Comparison of ENCODE assay signal across 19 mouse cellular contexts in the genomic region with DNA sequence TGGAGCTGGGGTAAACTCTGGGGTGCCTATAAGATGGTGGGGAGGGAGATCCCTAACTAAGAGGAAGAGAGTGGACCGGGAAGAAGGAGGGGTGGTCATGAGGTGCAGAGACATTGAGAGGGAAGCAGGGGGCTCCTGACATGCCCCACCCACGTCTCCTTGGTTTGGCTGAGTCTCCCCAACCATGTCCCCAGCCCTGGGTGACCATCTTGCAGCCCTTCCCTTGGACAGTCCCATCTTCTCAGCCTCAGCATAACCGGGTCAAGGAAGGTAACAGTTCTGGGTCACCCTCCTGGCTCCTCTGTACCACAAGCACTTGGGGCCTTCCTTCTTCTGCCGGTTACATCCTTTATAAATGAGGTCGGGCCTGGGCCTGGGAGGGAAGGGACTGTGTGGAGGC. TPM values are rescaled to one million over a fixed set of nuclear protein-coding genes. Genes with fewer than 3 reads are reported as not detected.
DNase-seq lines count a peak whose midpoint lies in the region; ATAC-seq and TF ChIP-seq lines count a peak whose summit lies in the region.
"Had no signal": no experiment of that assay in that cellular context is flagged by ENCODE, and none has a peak within 500 bp of the region (broad histone marks: within the 10 kb centered on the region; RNA-seq: fewer than 3 reads in every experiment).

No protein-coding gene starts in this region.

- 52% methylated on average over 5 of the region's 5 CpGs for WGBS in heart, adult 2 months
- WGBS in heart, embryonic 11.5 days (ENCODE audit: insufficient replicate concordance), result 65% methylated on average over 5 of the region's 5 CpGs
- 71% methylated on average over 5 of the region's 5 CpGs for WGBS in kidney, embryonic 16.5 days
- WGBS in embryonic facial prominence, embryonic 11.5 days, result 84% methylated on average over 5 of the region's 5 CpGs
- WGBS in stomach, embryonic 16.5 days, result 69% methylated on average over 5 of the region's 5 CpGs

- TF ChIP-seq CTCF in heart, adult 2 months (IDR thresholded peaks at IDR 0.05), result no peak
- TF ChIP-seq CTCF in layer of hippocampus, adult 2 months (conservative IDR thresholded peaks at IDR 0.05), result no peak

- no peaks in the 10 kb centered on the region for H3K79me2 ChIP-seq in heart, adult 2 months (replicated peaks; ENCODE audit: control insufficient read depth, insufficient read depth, low read length)

- H3K9ac ChIP-seq in heart, adult 2 months (ENCODE audit: low read depth, low read length), result no peak overlapping the region
- H3K9ac ChIP-seq in heart, embryonic 11.5 days (ENCODE audit: low read depth, low read length), result no peak overlapping the region
- no peak overlapping the region; the same call in 1 of the 2 replicates for H3K9ac ChIP-seq in kidney, embryonic 16.5 days (replicated peaks; ENCODE audit: low read length)
- 0 out of 2 replicates have a peak overlapping the region, but pooled peaks have one; percentile 2 for H3K9ac ChIP-seq in embryonic facial prominence, embryonic 11.5 days (replicated peaks; ENCODE audit: low read length)
- peak overlapping the region; percentile 14; the same call in 1 of the 2 replicates for H3K9ac ChIP-seq in stomach, embryonic 16.5 days (ENCODE audit: low read length)
- H3K9ac ChIP-seq: limb, embryonic 15.5 days; liver, postnatal 0 days; neural tube, embryonic 13.5 days had no signal

- peaks cover 4% of the 10 kb centered on the region for H3K4me1 ChIP-seq in heart, adult 2 months (ENCODE audit: control insufficient read depth, insufficient read depth, low read length)
- H3K4me1 ChIP-seq in heart, embryonic 11.5 days (ENCODE audit: control insufficient read depth, insufficient read depth, low read length), result peaks cover 3% of the 10 kb centered on the region; the same call in 1 of the 2 replicates
- peaks cover 12% of the 10 kb centered on the region for H3K4me1 ChIP-seq in kidney, embryonic 16.5 days (ENCODE audit: insufficient read depth, low read length)
- peaks cover 2% of the 10 kb centered on the region; the same call in 1 of the 2 replicates for H3K4me1 ChIP-seq in embryonic facial prominence, embryonic 11.5 days (ENCODE audit: control insufficient read depth, insufficient read depth, low read length)
- peaks cover 14% of the 10 kb centered on the region for H3K4me1 ChIP-seq in stomach, embryonic 16.5 days (ENCODE audit: control insufficient read depth, insufficient read depth, low read length)
- H3K4me1 ChIP-seq: neural tube, embryonic 13.5 days had no signal

- no peak for DNase-seq in heart, adult 2 months
- DNase-seq in kidney, postnatal 10 days, result no peak
- no peak for DNase-seq in embryonic facial prominence, embryonic 11.5 days (ENCODE audit: low spot score)
- no peak for DNase-seq in layer of hippocampus, adult 2 months (ENCODE audit: low spot score in 2 of 2)
- DNase-seq in right cerebral cortex, postnatal 4 days, result no peak
- DNase-seq: cerebellum, postnatal 10 days; kidney, adult 2 months; liver, postnatal 0 days had no signal

- TF ChIP-seq EP300 in heart, adult 2 months (IDR thresholded peaks at IDR 0.05; ENCODE audit: insufficient read depth, low read depth, low read length), result 0 out of 2 replicates have a peak, but pooled peaks have one; percentile 8

- TF ChIP-seq POLR2A in heart, adult 2 months (IDR thresholded peaks at IDR 0.05; ENCODE audit: insufficient read depth, low read depth, low read length), result no peak; the same call in 1 of the 2 replicates

- H3K4me3 ChIP-seq in heart, adult 2 months, result no peak overlapping the region
- H3K4me3 ChIP-seq in heart, embryonic 11.5 days (ENCODE audit: low read depth, low read length), result no peak overlapping the region
- no peak overlapping the region for H3K4me3 ChIP-seq in kidney, embryonic 16.5 days (ENCODE audit: low read length)
- no peak overlapping the region for H3K4me3 ChIP-seq in embryonic facial prominence, embryonic 11.5 days (ENCODE audit: low read depth, low read length)
- no peak overlapping the region for H3K4me3 ChIP-seq in stomach, embryonic 16.5 days (replicated peaks; ENCODE audit: low read length)
- no peak overlapping the region for H3K4me3 ChIP-seq in layer of hippocampus, adult 2 months
- H3K4me3 ChIP-seq: limb, embryonic 15.5 days; neural tube, embryonic 13.5 days had no signal

- intact Hi-C loops in heart, adult 2 months (cut with DNase I), result no loop called here

- no peaks in the 10 kb centered on the region for H3K27me3 ChIP-seq in heart, adult 2 months (ENCODE audit: control insufficient read depth, insufficient read depth, low read length)
- no peaks in the 10 kb centered on the region for H3K27me3 ChIP-seq in heart, embryonic 11.5 days (ENCODE audit: control insufficient read depth, insufficient read depth, low read length)
- H3K27me3 ChIP-seq in kidney, embryonic 16.5 days (ENCODE audit: insufficient read depth, low read length), result no peaks in the 10 kb centered on the region
- no peaks in the 10 kb centered on the region for H3K27me3 ChIP-seq in embryonic facial prominence, embryonic 11.5 days (ENCODE audit: control insufficient read depth, insufficient read depth, low read length)
- H3K27me3 ChIP-seq in stomach, embryonic 16.5 days (ENCODE audit: control insufficient read depth, insufficient read depth, low read length), result no peaks in the 10 kb centered on the region
- H3K27me3 ChIP-seq: limb, embryonic 15.5 days; neural tube, embryonic 13.5 days had no signal

- H3K4me2 ChIP-seq in heart, embryonic 11.5 days, result no peak overlapping the region
- no peak overlapping the region for H3K4me2 ChIP-seq in kidney, embryonic 16.5 days (replicated peaks; ENCODE audit: low read depth, low read length)
- no peak overlapping the region for H3K4me2 ChIP-seq in embryonic facial prominence, embryonic 11.5 days (ENCODE audit: low read depth, low read length)
- H3K4me2 ChIP-seq in stomach, embryonic 16.5 days (ENCODE audit: low read depth, low read length), result no peak overlapping the region
- H3K4me2 ChIP-seq: limb, embryonic 15.5 days; neural tube, embryonic 13.5 days had no signal

- no peak overlapping the region for H3K27ac ChIP-seq in heart, adult 2 months
- no peak overlapping the region for H3K27ac ChIP-seq in heart, embryonic 11.5 days (ENCODE audit: low read depth, low read length)
- H3K27ac ChIP-seq in kidney, embryonic 16.5 days (ENCODE audit: low read length), result peak overlapping the region; percentile 43; the same call in 1 of the 2 replicates
- no peak overlapping the region for H3K27ac ChIP-seq in embryonic facial prominence, embryonic 11.5 days (replicated peaks; ENCODE audit: low read depth, low read length)
- H3K27ac ChIP-seq in stomach, embryonic 16.5 days (ENCODE audit: low read length), result peak overlapping the region; percentile 23; the same call in 1 of the 2 replicates
- no peak overlapping the region for H3K27ac ChIP-seq in layer of hippocampus, adult 2 months
- H3K27ac ChIP-seq: limb, embryonic 15.5 days; neural tube, embryonic 13.5 days had no signal

- no peaks in the 10 kb centered on the region for H3K9me3 ChIP-seq in heart, embryonic 11.5 days (replicated peaks; ENCODE audit: control insufficient read depth, low read length)
- H3K9me3 ChIP-seq in kidney, embryonic 16.5 days (ENCODE audit: low read length), result no peaks in the 10 kb centered on the region
- no peaks in the 10 kb centered on the region for H3K9me3 ChIP-seq in embryonic facial prominence, embryonic 11.5 days (replicated peaks; ENCODE audit: control insufficient read depth, low read length)
- no peaks in the 10 kb centered on the region for H3K9me3 ChIP-seq in stomach, embryonic 16.5 days (replicated peaks; ENCODE audit: control insufficient read depth, low read length)
- H3K9me3 ChIP-seq: limb, embryonic 15.5 days; neural tube, embryonic 13.5 days had no signal

- H3K36me3 ChIP-seq in heart, adult 2 months (ENCODE audit: control insufficient read depth, insufficient read depth, low read length), result no peaks in the 10 kb centered on the region; the same call in 1 of the 2 replicates
- H3K36me3 ChIP-seq in heart, embryonic 11.5 days (ENCODE audit: control insufficient read depth, insufficient read depth, low read length), result no peaks in the 10 kb centered on the region
- H3K36me3 ChIP-seq in kidney, embryonic 16.5 days (ENCODE audit: insufficient read depth, low read length), result no peaks in the 10 kb centered on the region
- H3K36me3 ChIP-seq in embryonic facial prominence, embryonic 11.5 days (replicated peaks; ENCODE audit: control insufficient read depth, insufficient read depth, low read depth, low read length), result no peaks in the 10 kb centered on the region
- H3K36me3 ChIP-seq in stomach, embryonic 16.5 days (ENCODE audit: control insufficient read depth, insufficient read depth, low read length), result no peaks in the 10 kb centered on the region
- H3K36me3 ChIP-seq: limb, embryonic 15.5 days; neural tube, embryonic 13.5 days had no signal

- ATAC-seq in heart, embryonic 11.5 days (replicated peaks; ENCODE audit: insufficient number of reproducible peaks, low FRiP score, low TSS enrichment), result no peak
- ATAC-seq in kidney, embryonic 16.5 days (ENCODE audit: low FRiP score, low TSS enrichment), result no peak
- no peak for ATAC-seq in embryonic facial prominence, embryonic 11.5 days (replicated peaks; ENCODE audit: insufficient number of reproducible peaks, low FRiP score, low TSS enrichment, low read depth)
- ATAC-seq in stomach, embryonic 16.5 days (ENCODE audit: insufficient read depth, low FRiP score), result peak; percentile 19; the same call in 1 of the 2 replicates
- ATAC-seq: liver, postnatal 0 days; midbrain, embryonic 16.5 days had no signal

RNA-seq across cellular contexts. Expression of a gene that starts 9.7 kb away (rescaled TPM):
- under 1 TPM; 0.37 to 0.48 TPM for total RNA-seq in heart, adult 2 months (2021)
- 7.9 and 10.4 TPM in 2 replicates for polyA plus RNA-seq in heart, adult 2 months (2012; rRNA removed)
- polyA plus RNA-seq in heart, embryonic 11.5 days (2014; fragmentation: Nextera tagmentation; extraction: Ambion mirVana), result 0.14 TPM in 1 of 2 replicates, not detected in the other
- polyA plus RNA-seq in kidney, embryonic 16.5 days (2015; fragmentation: Nextera tagmentation; extraction: Ambion mirVana), result 0.36 and 0.39 TPM in 2 replicates
- polyA plus RNA-seq in embryonic facial prominence, embryonic 11.5 days (2014; fragmentation: Nextera tagmentation; extraction: Ambion mirVana), result not detected in 2 replicates
- 0.62 and 0.96 TPM in 2 replicates for polyA plus RNA-seq in stomach, embryonic 16.5 days (2015; fragmentation: Nextera tagmentation; extraction: Ambion mirVana)
- not detected for total RNA-seq in layer of hippocampus, adult 2 months (2021)
- total RNA-seq: adrenal gland, postnatal 4 days; left cerebral cortex, adult 8-10 months; megakaryocyte, adult 5-6 weeks had no signal
- polyA plus RNA-seq: frontal cortex, adult 2 months; hindbrain, embryonic 11.5 days; liver, postnatal 0 days; midbrain, embryonic 16.5 days; neural tube, embryonic 13.5 days had no signal

RNA-seq across cellular contexts. Expression of a gene that starts 12.9 kb away (rescaled TPM):
- 10 to 100 TPM; 22.0 to 22.4 TPM for total RNA-seq in heart, adult 2 months (2021)
- polyA plus RNA-seq in heart, adult 2 months (2012; rRNA removed), result 46.8 and 60.4 TPM in 2 replicates
- 73.2 and 76.2 TPM in 2 replicates for polyA plus RNA-seq in heart, embryonic 11.5 days (2014; fragmentation: Nextera tagmentation; extraction: Ambion mirVana)
- 87.8 and 95.9 TPM in 2 replicates for polyA plus RNA-seq in kidney, embryonic 16.5 days (2015; fragmentation: Nextera tagmentation; extraction: Ambion mirVana)
- 23.7 and 28.7 TPM in 2 replicates for polyA plus RNA-seq in embryonic facial prominence, embryonic 11.5 days (2014; fragmentation: Nextera tagmentation; extraction: Ambion mirVana)
- 39.5 and 40.6 TPM in 2 replicates for polyA plus RNA-seq in stomach, embryonic 16.5 days (2015; fragmentation: Nextera tagmentation; extraction: Ambion mirVana)
- total RNA-seq in layer of hippocampus, adult 2 months (2021), result 1 to 10 TPM; 2.1 to 2.2 TPM

RNA-seq across cellular contexts. Expression of a gene that starts 21.9 kb away (rescaled TPM):
- total RNA-seq in heart, adult 2 months (2021), result 10 to 100 TPM; 22.1 to 22.8 TPM
- polyA plus RNA-seq in heart, adult 2 months (2012; rRNA removed), result 11.9 and 20.7 TPM in 2 replicates
- polyA plus RNA-seq in heart, embryonic 11.5 days (2014; fragmentation: Nextera tagmentation; extraction: Ambion mirVana), result 0.07 and 0.38 TPM in 2 replicates
- 0.41 and 0.47 TPM in 2 replicates for polyA plus RNA-seq in kidney, embryonic 16.5 days (2015; fragmentation: Nextera tagmentation; extraction: Ambion mirVana)
- 0.03 and 0.07 TPM in 2 replicates for polyA plus RNA-seq in embryonic facial prominence, embryonic 11.5 days (2014; fragmentation: Nextera tagmentation; extraction: Ambion mirVana)
- 0.04 and 0.30 TPM in 2 replicates for polyA plus RNA-seq in stomach, embryonic 16.5 days (2015; fragmentation: Nextera tagmentation; extraction: Ambion mirVana)
- not detected for total RNA-seq in layer of hippocampus, adult 2 months (2021)
- polyA plus RNA-seq: midbrain, embryonic 16.5 days; neural tube, embryonic 13.5 days had no signal

Comparison
In these comparisons a context has a peak if more than half of its experiments do, and no peak if none do; other contexts are left out.
1. H3K27ac ChIP-seq: peak in kidney, embryonic 16.5 days (single experiment) and stomach, embryonic 16.5 days (single experiment); none in heart, adult 2 months (single experiment), heart, embryonic 11.5 days (single experiment), embryonic facial prominence, embryonic 11.5 days (single experiment) and layer of hippocampus, adult 2 months (single experiment).
2. H3K9ac ChIP-seq: peak in embryonic facial prominence, embryonic 11.5 days (single experiment) and stomach, embryonic 16.5 days (single experiment); none in heart, adult 2 months (single experiment), heart, embryonic 11.5 days (single experiment) and kidney, embryonic 16.5 days (single experiment).